Mouse (Mus musculus) left cerebral cortex, postnatal 25 days (tissue): ENCODE data around the gene Zfand2a. TPM values are rescaled to one million over a fixed set of nuclear protein-coding genes. Genes with fewer than 3 reads are reported as not detected.
A peak's percentile ranks its signal among the peaks of the same experiment; 100 is the strongest.

Experiments
- DNase-seq, 2 experiments: peaks; one replicate each; pipeline ENCODE4 v3.0.0; 2022; ENCODE audit warnings: low spot score in 2 of 2, mixed read lengths in 1 of 2
- intact Hi-C: fragments of 180-260 bp; cut with DNase I; formaldehyde crosslinking; loops from one replicate; pipeline ENCODE4 v1.15.1; 2025
- total RNA-seq, 2 experiments: library from RNA; stranded (reverse); gene quantifications; 2 replicates each; pipeline ENCODE4 v1.2.3; 2021

Gene Zfand2a
- total RNA-seq, 2 experiments from 2014 or later = 64.9 to 72.2 TPM

DNA sequence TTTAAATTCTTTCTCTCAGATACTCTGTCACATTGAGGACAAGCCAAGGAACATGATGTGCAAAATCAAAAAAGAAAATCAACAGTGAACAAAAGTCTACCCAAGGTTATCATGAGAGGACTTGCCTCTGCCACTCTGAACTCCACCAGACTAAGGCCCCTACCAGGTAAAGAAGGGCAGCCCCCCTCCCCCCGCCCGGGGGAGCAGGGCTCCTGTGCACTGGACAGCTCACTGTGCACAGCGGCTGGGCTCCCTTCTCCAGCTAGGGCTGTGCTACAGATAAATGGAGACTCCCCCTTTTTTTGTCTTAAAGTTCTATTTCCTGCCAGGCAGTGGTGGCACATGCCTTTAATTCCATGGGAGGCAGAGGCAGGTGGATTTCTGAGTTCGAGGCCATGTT is 46.6 kb downstream of the Zfand2a start:
- intact Hi-C loops = no loop called here

DNA sequence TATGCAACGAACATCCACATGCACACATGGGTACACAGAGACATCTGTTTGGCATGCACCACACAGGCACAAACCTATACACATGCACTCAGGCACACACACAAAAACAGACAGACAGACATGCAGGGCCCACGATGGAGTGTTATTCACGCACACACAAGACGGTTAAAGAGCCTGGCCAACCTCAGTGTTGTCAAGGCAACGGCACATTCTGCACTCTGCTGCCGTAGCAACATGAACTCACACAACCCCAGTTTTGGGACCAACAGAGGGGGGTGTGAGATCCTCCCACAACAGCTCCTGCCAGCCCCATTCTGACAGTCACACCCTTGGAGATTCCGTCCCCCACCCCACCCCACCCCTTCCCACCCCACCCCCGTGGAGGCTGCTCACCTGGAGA is 49.4 kb downstream of the Zfand2a start:
- DNase-seq = peak; percentile 81 to 93
- intact Hi-C loops = no loop called here

More for the DNA sequence above, 46.6 kb downstream of the Zfand2a start:
- no peak for DNase-seq

GRCm38 (mm10) chr5:139433842-139434568 is 50.3 kb downstream of the Zfand2a start:
- intact Hi-C loops = no loop called here
- no peak for DNase-seq

DNA sequence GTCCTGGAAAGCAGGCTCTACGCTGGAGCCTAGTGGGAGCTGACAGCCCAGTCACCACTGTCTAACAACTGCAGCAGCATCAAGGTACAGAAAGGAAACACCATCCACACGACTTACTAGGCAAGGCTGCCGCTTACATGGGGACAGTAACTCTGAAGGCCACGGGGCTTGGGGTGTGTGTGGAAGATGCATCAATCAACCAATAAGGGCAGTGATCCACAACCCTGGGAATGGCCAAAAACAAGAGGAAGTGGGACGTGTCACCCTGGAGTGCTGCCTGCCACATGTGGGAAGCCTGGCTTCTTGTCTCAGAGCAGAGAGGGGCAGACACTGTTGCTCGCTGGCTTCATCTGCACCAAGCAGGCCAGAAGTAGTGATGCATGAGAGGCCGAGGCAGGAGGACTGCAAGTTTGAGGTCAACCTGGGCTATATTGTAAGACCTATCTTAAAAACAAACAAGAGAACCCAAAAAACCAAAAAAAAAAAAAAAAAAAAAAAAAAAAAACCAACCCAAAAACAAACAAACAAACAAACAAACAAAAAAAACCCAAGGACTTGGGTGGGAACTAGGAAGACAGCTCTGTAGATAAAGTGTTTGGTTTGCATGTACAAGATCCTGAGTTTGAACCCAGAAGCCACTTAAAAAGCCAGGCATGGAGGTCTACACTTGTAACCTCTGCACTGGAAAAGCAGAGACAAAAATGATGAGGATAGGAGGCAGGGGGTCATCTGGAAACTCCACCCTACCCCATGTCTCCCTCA is 51.4 kb downstream of the Zfand2a start:
- intact Hi-C loops = no loop called here
- DNase-seq = no peak

GRCm38 (mm10) chr5:139432333-139432732 is 52.0 kb downstream of the Zfand2a start:
- intact Hi-C loops = no loop called here

DNA sequence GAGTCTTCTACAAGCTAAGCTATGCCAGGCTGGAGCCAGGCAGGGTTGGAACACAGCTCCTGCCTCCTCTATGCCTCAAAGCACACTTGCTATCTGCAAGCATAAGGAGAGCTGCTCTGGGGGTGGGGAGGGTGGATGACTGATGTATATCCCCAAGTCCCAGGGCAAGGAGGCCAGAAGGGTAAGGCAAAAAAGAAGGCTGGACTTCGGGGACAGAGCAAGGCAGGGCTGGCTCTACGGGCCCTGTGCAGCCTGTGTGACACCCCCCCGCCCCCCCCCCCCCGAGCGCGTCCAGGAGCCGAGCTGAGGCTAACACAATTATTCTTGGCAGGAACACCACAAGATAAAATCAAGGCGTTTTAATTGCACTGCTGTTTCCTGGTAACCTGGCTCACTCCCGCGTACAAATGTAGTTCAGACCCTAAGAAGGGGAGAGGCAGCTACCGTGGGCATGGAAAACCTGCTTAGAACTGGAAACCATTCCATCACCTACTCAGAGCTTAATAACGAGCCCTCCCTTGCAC is 54.5 kb downstream of the Zfand2a start:
- peak in 1 of 2 experiments; percentile 57 for DNase-seq
- intact Hi-C loops = loop anchor here (2.0 kb wide), 1 partner anchor 27 kb away; no protein-coding TSS in a partner anchor

More at GRCm38 (mm10) chr5:139432333-139432732, 52.0 kb downstream of the Zfand2a start:
- no peak for DNase-seq

- intact Hi-C loops = no loop called here
- DNase-seq = no peak
Observed at GRCm38 (mm10) chr5:139427989-139428388, 56.4 kb downstream of the Zfand2a start.

DNA sequence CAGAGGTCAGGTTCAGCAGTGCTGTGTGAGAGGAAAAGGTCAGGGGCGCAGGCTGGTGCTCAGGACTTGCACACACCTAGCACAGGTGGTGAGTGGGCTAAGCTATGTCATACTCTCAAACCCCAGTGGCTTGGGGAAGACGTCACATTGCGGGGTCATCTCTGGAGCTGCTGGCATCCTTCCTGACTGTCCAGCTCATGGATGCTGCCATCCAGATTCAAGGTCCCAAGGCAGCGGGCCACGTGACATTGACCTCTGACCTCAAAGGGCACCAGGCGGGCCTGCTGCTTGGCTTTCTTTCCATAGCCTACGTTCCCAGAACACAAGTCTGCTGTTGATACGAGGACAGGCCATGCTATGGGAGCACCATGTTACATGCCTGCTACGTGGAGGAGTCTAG is 57.3 kb downstream of the Zfand2a start:
- no peak for DNase-seq
- intact Hi-C loops = no loop called here

DNA sequence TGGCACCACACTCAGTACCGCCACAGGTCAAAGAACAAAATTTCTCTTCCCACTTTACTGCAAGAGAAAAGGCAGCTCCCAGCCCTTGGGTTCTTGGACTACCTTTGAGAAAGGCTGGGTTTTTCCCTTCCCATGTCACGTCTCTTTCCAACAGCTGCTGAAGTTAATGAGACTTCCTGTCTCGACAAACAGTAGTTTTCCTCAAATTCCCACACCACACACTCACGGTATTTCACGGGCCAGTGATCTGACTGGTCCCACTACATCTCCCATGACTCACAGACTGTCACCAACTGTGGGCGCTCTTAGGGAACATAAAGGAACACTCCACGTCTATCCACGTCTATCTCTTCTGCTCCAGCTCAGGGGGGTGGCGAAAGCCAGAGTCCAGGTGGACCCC is 59.2 kb downstream of the Zfand2a start:
- intact Hi-C loops = no loop called here
- DNase-seq = no peak

DNA sequence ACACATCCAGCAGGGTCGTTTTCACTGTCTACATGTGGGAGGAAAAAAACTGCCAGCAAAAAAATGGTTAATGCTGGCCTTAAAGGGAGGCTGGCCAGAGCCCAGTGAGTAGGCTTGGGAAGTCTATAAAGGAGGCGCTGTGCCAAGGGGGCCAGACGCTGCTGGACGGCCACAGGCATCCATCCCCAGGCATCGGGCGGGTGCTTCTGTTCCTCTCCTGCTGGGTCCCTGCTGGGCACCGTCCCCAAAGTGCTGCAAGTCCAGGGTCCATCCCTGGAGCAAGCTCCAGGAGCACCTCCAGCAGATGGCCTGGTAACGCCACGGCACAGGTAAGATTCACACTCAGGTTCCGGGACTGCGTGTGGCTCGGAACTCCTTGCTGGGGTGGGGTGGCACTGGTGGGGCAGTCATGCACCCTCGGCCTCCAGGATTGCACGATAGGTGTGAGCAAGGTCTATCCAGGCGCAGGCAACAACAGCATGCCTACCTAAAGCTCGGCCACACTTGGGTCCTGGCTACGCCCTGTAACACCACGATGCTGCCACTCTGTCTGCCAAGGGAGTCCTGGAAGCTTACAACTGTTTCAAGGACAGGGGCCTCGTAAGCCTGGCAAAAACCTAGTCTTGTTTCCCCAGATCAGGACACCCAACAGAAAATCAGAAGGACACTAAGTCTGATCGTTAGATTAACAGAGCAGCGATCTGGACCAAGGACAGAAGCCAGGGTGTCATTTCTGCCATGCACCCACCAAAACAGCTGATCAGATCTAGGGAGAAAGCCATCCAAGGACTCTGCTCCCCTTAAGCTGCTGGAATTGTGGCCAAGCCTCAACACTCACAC is 61.1 kb downstream of the Zfand2a start, which contains the start of gene Gper1:
Gene Gper1 (plus strand): TSS at position 126 of the 840 bp plus-strand sequence.
- intact Hi-C loops = no loop called here

More for the DNA sequence above, 61.1 kb downstream of the Zfand2a start, which contains the start of gene Gper1:
- DNase-seq = no peak

Other genes with a start within 250 kb of the Zfand2a start
- gene Get4, start 232.2 kb downstream of the Zfand2a start, total RNA-seq = 10 to 100 TPM; 45.1 to 50.7 TPM
- gene Adap1, start 158.9 kb downstream of the Zfand2a start, total RNA-seq = 100 to 1,000 TPM; 295 to 315 TPM
- gene Cox19, start 133.1 kb downstream of the Zfand2a start, total RNA-seq = 10 to 100 TPM; 65.6 to 70.7 TPM
- not detected for gene Cyp2w1, start 131.9 kb downstream of the Zfand2a start, total RNA-seq
- gene Gpr146, start 106.9 kb downstream of the Zfand2a start, total RNA-seq = 10 to 100 TPM; 12.0 to 13.5 TPM
- gene C130050O18Rik, start 79.3 kb downstream of the Zfand2a start, total RNA-seq = under 1 TPM; 0.30 to 0.34 TPM
- 1 to 10 TPM; 3.0 to 3.3 TPM for gene Gper1, start 61.4 kb downstream of the Zfand2a start, total RNA-seq
- gene 3110082I17Rik, start 24.0 kb downstream of the Zfand2a start, total RNA-seq = 10 to 100 TPM; 13.9 to 15.6 TPM
- gene Uncx, start 58.9 kb upstream of the Zfand2a start, total RNA-seq = under 1 TPM in 1 of 2 experiments, not detected in 1; 0.39 TPM